Mouse (Mus musculus) heart, embryonic 10.5 days (tissue): ENCODE measurements around the gene Itga3. TPM values are rescaled to one million over a fixed set of nuclear protein-coding genes. Genes with fewer than 3 reads are reported as not detected.
A peak's percentile ranks its signal among the peaks of the same experiment; 100 is the strongest.

ENCODE experiments used
- DNase-seq: peaks from one replicate; pipeline ENCODE4 v3.0.0-alpha.2; 2017; ENCODE audit warnings: low spot score
- H3K27ac ChIP-seq: fragments of 300-500 bp; sonication (generic); 2 replicates; pipeline ENCODE4 v1.5.1; 2016; ENCODE audit warnings: mild to moderate bottlenecking
- H3K27me3 ChIP-seq: fragments of 300-500 bp; sonication (generic); 2 replicates; pipeline ENCODE4 v1.6.1; 2016; ENCODE audit warnings: mild to moderate bottlenecking; ENCODE audit not compliant: poor library complexity, insufficient read depth, severe bottlenecking
- H3K36me3 ChIP-seq: fragments of 300-500 bp; sonication (generic); 2 replicates; pipeline ENCODE4 v1.6.1; 2016; ENCODE audit warnings: mild to moderate bottlenecking, moderate library complexity
- H3K4me1 ChIP-seq: fragments of 300-500 bp; sonication (generic); 2 replicates; pipeline ENCODE4 v1.6.1; 2016; ENCODE audit warnings: mild to moderate bottlenecking
- H3K4me3 ChIP-seq: fragments of 300-500 bp; sonication (generic); 2 replicates; pipeline ENCODE4 v1.5.1; 2016; ENCODE audit warnings: mild to moderate bottlenecking, moderate library complexity
- H3K9me3 ChIP-seq: fragments of 300-500 bp; sonication (generic); 2 replicates; pipeline ENCODE4 v1.6.1; 2016; ENCODE audit warnings: mild to moderate bottlenecking, moderate library complexity
- WGBS: fragments of 180-500 bp; shearing (Covaris S2); methylation state at CpG from one replicate; pipeline ENCODE4 v1.1.7; 2016; 5-methylcytosine and 5-hydroxymethylcytosine counted together
- polyA plus RNA-seq: library from polyadenylated mRNA; unstranded; fragments of >200 nt; fragmentation: Nextera tagmentation; extraction: Ambion mirVana; gene quantifications from 2 replicates; pipeline ENCODE4 v1.2.1, GENCODE M21; 2016

Itga3 gene
- polyA plus RNA-seq, 1 experiment from 2014 or later = 13.8 TPM

DNA sequence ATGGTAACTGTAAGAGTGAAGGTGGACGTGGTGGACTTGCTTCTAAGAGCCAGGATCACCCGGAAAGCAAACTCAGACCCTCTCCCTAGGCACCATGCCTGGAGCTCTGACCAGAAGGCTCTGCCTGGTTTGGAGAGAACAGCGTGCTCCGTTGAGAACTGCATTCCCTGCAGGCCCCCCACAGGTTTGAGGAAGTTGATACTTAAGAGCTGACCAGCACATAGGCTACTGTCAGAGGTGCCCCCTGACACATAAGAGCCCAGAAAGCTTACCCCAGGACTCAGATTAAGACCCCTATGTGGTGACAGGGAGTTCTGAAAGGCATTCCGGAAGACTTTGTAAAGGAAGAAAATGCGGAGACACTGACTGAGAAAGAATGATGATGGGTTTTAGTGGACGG, 11.7 kb upstream of the Itga3 start:
- H3K27ac ChIP-seq = peak overlapping the region; percentile 8
- H3K9me3 ChIP-seq = no peaks in the 10 kb centered on the region
- no peak overlapping the region for H3K4me3 ChIP-seq
- 50% methylated on average over 7 of the region's 7 CpGs for WGBS
- DNase-seq = no peak
- peaks cover 54% of the 10 kb centered on the region for H3K4me1 ChIP-seq
- no peaks in the 10 kb centered on the region for H3K36me3 ChIP-seq
- H3K27me3 ChIP-seq = no peaks in the 10 kb centered on the region

DNA sequence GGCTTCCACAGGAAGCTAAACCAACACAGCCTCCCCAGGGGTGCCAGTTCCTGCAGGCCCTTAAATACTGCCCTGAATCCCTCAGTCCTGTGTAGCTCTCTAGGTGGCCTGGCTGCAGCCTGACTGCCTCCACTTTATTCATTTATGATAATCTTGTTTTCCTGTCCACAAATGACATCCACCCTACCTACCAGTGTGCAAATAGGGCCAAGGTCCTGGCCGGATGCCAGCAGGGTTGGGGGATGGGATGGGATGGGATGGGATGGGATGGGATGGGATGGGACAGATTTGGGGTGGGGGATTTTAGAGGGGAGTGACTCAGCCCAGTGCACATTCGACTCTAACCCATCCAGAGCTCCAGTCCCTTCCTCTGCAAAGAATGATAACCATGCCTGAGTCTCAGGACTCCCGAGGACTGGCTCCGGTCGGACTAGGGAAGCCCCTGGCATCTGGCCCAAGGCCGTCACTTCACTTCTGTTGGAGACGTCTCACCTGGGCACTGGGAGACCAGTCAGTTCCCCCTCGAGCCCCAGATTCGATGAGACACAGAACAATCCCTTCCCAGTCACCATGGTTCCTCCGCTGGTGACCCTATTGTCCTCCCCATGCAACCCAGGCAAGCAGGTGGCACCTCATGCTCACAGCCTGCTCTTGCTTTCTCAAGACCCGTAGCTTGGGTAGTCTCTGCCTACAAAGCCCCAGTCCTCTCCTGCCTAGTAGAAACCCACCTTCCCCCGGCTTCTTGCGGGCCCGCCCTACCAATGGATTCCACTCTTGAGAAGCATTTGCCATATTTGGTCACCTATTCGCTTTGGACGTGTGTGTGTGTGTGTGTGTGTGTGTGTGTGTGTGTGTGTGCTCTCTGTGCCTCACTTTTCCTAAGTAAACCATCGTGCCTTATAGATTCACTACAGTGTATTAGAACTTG, 11.0 kb upstream of the Itga3 start:
- H3K36me3 ChIP-seq = no peaks in the 10 kb centered on the region
- no peak for DNase-seq
- no peaks in the 10 kb centered on the region for H3K9me3 ChIP-seq
- peaks cover 49% of the 10 kb centered on the region for H3K4me1 ChIP-seq
- no peaks in the 10 kb centered on the region for H3K27me3 ChIP-seq
- peak overlapping the region; percentile 74 for H3K27ac ChIP-seq
- H3K4me3 ChIP-seq = no peak overlapping the region
- 46% methylated on average over 17 of the region's 17 CpGs for WGBS

DNA sequence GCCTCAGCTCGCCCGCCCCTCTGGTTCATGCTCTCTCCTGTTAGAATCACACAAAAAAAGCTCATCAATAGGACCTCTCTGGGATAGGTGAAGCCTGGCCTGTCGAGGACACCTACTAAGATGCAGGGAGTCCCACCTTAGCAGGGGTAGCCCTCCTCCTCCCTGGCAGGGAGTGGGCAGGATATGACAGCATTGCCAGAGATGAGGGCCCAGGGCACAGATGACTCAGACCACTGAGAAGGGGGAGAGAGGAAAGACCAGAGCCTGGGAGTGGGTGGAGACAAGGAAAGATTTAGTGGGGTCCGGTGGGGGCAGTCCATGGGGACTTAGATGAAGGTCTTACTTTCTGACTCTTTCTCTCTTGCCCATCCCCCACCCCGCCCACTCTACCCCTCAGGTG, 9.6 kb upstream of the Itga3 start:
- peak overlapping the region; percentile 13; the same call in 1 of the 2 replicates for H3K27ac ChIP-seq
- WGBS = 53% methylated on average over 5 of the region's 5 CpGs
- no peaks in the 10 kb centered on the region for H3K9me3 ChIP-seq
- H3K4me1 ChIP-seq = peaks cover 49% of the 10 kb centered on the region
- no peaks in the 10 kb centered on the region for H3K27me3 ChIP-seq
- no peak overlapping the region for H3K4me3 ChIP-seq
- no peak for DNase-seq
- no peaks in the 10 kb centered on the region for H3K36me3 ChIP-seq

DNA sequence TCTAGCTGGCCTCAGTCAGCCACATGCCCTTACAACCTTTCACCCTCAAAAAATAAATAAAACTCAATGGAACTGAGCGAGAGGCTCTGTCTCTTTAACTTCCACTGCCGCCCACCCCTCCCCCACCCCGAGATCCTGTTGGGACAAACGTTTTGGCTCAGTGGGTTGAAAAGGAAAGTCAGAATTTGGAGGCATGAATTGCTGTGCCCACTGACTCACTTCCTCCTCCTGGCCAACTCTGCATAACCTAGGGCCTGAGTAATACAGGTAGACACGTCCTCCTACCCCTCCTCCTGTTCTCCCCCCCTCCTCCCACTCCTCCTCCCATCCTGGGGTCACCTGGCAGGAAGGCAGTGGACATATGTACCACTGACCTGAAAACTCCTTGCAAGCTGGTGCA, 9.1 kb upstream of the Itga3 start:
- Histone ChIP-seq H3K4me3 (no peak overlapping the region), H3K9me3 (no peaks in the 10 kb centered on the region), H3K27me3 (0 out of 2 replicates have a peak, but pooled peaks cover 4% of the 10 kb centered on the region), H3K36me3 (no peaks in the 10 kb centered on the region), H3K27ac (peak overlapping the region; percentile 13; the same call in 1 of the 2 replicates), H3K4me1 (peaks cover 52% of the 10 kb centered on the region)
- DNase-seq = no peak
- WGBS = 15% methylated on average over 5 of the region's 5 CpGs

DNA sequence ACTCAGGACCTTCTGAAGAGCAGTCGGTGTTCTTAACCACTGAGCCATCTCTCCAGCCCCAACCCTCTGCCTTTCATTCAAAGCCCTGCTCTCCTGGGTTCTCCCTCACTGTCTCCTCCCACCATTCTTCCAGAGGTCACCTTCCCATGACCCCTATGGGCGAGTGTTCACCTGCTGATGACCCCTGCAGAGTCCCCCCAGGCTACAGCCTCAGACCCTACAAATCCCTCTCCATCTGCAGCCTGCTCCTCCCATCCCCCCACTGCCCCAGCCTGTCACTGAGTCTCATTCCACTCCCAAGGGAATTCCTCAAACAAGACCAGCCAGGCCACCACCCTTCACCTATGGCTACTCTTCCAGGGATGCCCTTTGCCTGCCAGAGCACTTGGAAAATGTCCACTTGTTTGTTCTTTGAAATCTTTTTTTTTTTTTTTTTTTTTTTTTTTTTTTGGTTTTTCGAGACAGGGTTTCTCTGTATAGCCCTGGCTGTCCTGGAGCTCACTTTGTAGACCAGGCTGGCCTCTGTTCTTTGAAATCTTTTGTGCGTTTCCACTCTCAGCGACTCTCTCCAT, 8.3 kb upstream of the Itga3 start:
- H3K36me3 ChIP-seq = no peaks in the 10 kb centered on the region
- DNase-seq = no peak
- H3K4me1 ChIP-seq = peaks cover 60% of the 10 kb centered on the region
- WGBS = 36% methylated on average over 5 of the region's 5 CpGs
- no peak overlapping the region for H3K4me3 ChIP-seq
- H3K27ac ChIP-seq = no peak overlapping the region
- 0 out of 2 replicates have a peak, but pooled peaks cover 5% of the 10 kb centered on the region for H3K27me3 ChIP-seq
- H3K9me3 ChIP-seq = no peaks in the 10 kb centered on the region

DNA sequence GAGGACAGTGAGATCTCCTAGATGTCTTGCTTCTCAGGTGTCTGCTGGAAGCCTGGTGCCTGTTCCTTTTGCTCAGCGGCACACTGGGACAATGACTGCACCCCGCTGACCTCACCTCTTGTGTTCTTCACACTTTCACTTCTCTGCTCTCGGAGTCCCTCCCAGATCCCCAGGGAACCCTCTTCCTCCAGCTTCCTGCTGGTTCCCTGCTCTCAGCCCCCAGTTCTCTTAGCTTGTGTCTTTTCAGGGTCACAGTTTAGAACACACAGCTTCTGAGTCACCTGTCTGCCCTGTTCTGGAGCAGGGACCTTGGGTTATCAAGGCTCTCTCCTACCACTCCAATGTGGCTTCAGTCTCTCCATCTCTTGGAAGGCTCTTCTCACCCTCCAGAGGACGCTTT, 7.6 kb upstream of the Itga3 start:
- Histone ChIP-seq H3K27me3 (peaks cover 7% of the 10 kb centered on the region; the same call in 1 of the 2 replicates), H3K36me3 (no peaks in the 10 kb centered on the region), H3K9me3 (no peaks in the 10 kb centered on the region), H3K4me3 (no peak overlapping the region), H3K4me1 (peaks cover 65% of the 10 kb centered on the region), H3K27ac (peak overlapping the region; percentile 52)
- WGBS = 20% methylated on average over 4 of the region's 4 CpGs
- DNase-seq = no peak

- no peak for DNase-seq
- H3K27me3 ChIP-seq = peaks cover 20% of the 10 kb centered on the region; the same call in 1 of the 2 replicates
- no peak overlapping the region for H3K27ac ChIP-seq
- H3K9me3 ChIP-seq = no peaks in the 10 kb centered on the region
- H3K4me3 ChIP-seq = no peak overlapping the region
- no peaks in the 10 kb centered on the region for H3K36me3 ChIP-seq
- peaks cover 62% of the 10 kb centered on the region for H3K4me1 ChIP-seq
- WGBS = 86% methylated on average over 7 of the region's 7 CpGs
Measured at GRCm38 (mm10) chr11:95082896-95083295, 6.3 kb upstream of the Itga3 start.

- H3K4me1 ChIP-seq = peaks cover 57% of the 10 kb centered on the region
- H3K27me3 ChIP-seq = peaks cover 37% of the 10 kb centered on the region
- WGBS = 85% methylated on average over 6 of the region's 6 CpGs
- DNase-seq = no peak
- H3K36me3 ChIP-seq = no peaks in the 10 kb centered on the region
- peak overlapping the region; percentile 11; the same call in 1 of the 2 replicates for H3K27ac ChIP-seq
- H3K4me3 ChIP-seq = no peak overlapping the region
- H3K9me3 ChIP-seq = no peaks in the 10 kb centered on the region
Measured at GRCm38 (mm10) chr11:95080783-95081182, 4.2 kb upstream of the Itga3 start.

DNA sequence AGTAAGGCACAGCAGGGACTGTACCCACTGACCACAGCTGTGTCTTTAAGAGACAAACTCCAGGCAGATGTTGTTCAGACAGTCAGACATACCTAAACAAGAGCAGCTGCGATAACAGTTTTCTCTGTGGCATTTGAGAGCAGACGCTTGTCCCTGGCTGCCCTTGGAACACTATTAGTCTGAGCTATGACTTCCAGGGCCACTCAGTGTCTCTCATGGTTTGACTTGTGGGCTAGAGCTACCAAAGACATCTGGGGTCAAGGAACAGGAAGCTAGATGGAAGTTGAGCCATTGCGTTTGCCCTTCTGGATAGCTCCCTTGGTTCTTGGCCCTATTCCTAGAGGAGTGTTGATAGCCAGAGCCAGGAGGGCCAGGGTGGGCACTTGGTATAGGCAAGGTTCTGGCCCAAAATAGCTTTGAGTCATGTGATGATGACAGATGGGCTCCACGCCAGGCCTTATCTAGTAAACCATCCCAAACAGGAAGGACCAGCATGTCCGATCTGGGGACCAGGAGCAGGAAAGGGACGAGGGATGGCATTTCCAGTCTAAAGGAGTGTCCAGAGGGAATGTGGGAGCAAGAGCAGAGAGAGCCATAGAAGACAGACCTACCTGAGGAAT, 2.8 kb upstream of the Itga3 start:
- H3K27me3 ChIP-seq = peaks cover 51% of the 10 kb centered on the region

DNA sequence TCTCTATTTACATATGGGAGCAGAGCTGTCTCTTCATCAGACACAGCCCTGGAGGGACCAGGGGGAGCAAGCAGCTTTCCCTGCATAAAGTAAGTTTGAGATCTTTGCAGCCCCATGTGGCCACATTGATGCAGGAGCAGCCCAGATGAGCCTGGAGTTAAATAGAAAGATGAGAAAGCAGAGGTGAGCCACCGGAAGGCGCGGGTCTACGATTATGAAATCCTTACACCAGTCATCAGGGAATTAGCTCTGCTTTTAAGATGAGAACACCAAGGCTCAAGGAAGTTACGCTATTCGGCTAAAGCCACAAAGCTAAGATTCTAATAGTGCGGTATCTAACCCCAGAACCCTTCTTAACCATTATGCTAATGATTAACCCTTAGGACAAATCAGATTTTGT, 1.4 kb upstream of the Itga3 start:
- peaks cover 52% of the 10 kb centered on the region for H3K27me3 ChIP-seq
- no peak for DNase-seq
- H3K9me3 ChIP-seq = no peaks in the 10 kb centered on the region
- H3K4me1 ChIP-seq = peaks cover 66% of the 10 kb centered on the region
- no peak overlapping the region for H3K27ac ChIP-seq
- 63% methylated on average over 7 of the region's 7 CpGs for WGBS
- no peaks in the 10 kb centered on the region for H3K36me3 ChIP-seq
- H3K4me3 ChIP-seq = no peak overlapping the region

More for the DNA sequence above, 2.8 kb upstream of the Itga3 start:
- peaks cover 61% of the 10 kb centered on the region for H3K4me1 ChIP-seq
- H3K9me3 ChIP-seq = no peaks in the 10 kb centered on the region
- no peak overlapping the region for H3K4me3 ChIP-seq
- no peaks in the 10 kb centered on the region for H3K36me3 ChIP-seq
- 20% methylated on average over 6 of the region's 6 CpGs for WGBS
- H3K27ac ChIP-seq = peak overlapping the region; percentile 53; the same call in 1 of the 2 replicates
- no peak for DNase-seq

GRCm38 (mm10) chr11:95076041-95076535, 513 bp downstream of the Itga3 start:
- DNase-seq = no peak
- Histone ChIP-seq H3K9me3 (no peaks in the 10 kb centered on the region), H3K4me3 (peak overlapping the region; percentile 73), H3K27ac (peak overlapping the region; percentile 87), H3K27me3 (peaks cover 52% of the 10 kb centered on the region), H3K36me3 (no peaks in the 10 kb centered on the region), H3K4me1 (peaks cover 85% of the 10 kb centered on the region)
- under 1% methylated on average over 42 of the region's 42 CpGs for WGBS

GRCm38 (mm10) chr11:95075197-95076040, 1.2 kb downstream of the Itga3 start:
- H3K27me3 ChIP-seq = peaks cover 47% of the 10 kb centered on the region
- no peaks in the 10 kb centered on the region for H3K9me3 ChIP-seq
- peaks cover 86% of the 10 kb centered on the region for H3K4me1 ChIP-seq
- DNase-seq = no peak
- H3K27ac ChIP-seq = peak overlapping the region; percentile 87
- H3K4me3 ChIP-seq = peak overlapping the region; percentile 73
- 7% methylated on average over 19 of the region's 19 CpGs for WGBS
- no peaks in the 10 kb centered on the region for H3K36me3 ChIP-seq
